Mouse (Mus musculus) T-cell, adult 2 months (primary cell): ENCODE measurements around the gene Fhl1.

Source experiments
- DNase-seq: peaks from one replicate; pipeline ENCODE4 v3.0.0; 2022; ENCODE audit warnings: low spot score

Fhl1 gene

GRCm38 (mm10) chrX:56752144-56752543 lies 20.6 kb downstream of the Fhl1 start:
- DNase-seq: no peak

- no peak for DNase-seq
Measured at GRCm38 (mm10) chrX:56753317-56754289, 22.0 kb downstream of the Fhl1 start.

- DNase-seq: no peak
Measured at GRCm38 (mm10) chrX:56755646-56756045, 24.1 kb downstream of the Fhl1 start.

- no peak for DNase-seq
Measured at GRCm38 (mm10) chrX:56756352-56756751, 24.8 kb downstream of the Fhl1 start.

GRCm38 (mm10) chrX:56760257-56760760 lies 28.7 kb downstream of the Fhl1 start:
- DNase-seq: no peak

GRCm38 (mm10) chrX:56769838-56770237 lies 38.3 kb downstream of the Fhl1 start:
- no peak for DNase-seq

GRCm38 (mm10) chrX:56771751-56772150 lies 40.2 kb downstream of the Fhl1 start:
- DNase-seq: no peak

GRCm38 (mm10) chrX:56773329-56773728 lies 41.7 kb downstream of the Fhl1 start:
- DNase-seq: no peak

- no peak for DNase-seq
Measured at GRCm38 (mm10) chrX:56786281-56787061, 54.9 kb downstream of the Fhl1 start.

GRCm38 (mm10) chrX:56787486-56787885 lies 55.9 kb downstream of the Fhl1 start:
- DNase-seq: no peak

- no peak for DNase-seq
Measured at GRCm38 (mm10) chrX:56790591-56790990, 59.0 kb downstream of the Fhl1 start.

- no peak for DNase-seq
Measured at GRCm38 (mm10) chrX:56791268-56791667, 59.7 kb downstream of the Fhl1 start.

- no peak for DNase-seq
Measured at GRCm38 (mm10) chrX:56821765-56822603, 90.4 kb downstream of the Fhl1 start, which contains the start of gene Map7d3. Map7d3 (minus strand) TSS chrX:56822326.

- no peak for DNase-seq
Measured at GRCm38 (mm10) chrX:56827492-56827891, 95.9 kb downstream of the Fhl1 start.

- DNase-seq: no peak
Measured at GRCm38 (mm10) chrX:56835842-56836241, 104.3 kb downstream of the Fhl1 start.

GRCm38 (mm10) chrX:56839369-56839768 lies 107.8 kb downstream of the Fhl1 start:
- DNase-seq: no peak

- no peak for DNase-seq
Measured at GRCm38 (mm10) chrX:56841255-56841654, 109.7 kb downstream of the Fhl1 start.
